ENCODE assay signal across 9 mouse cellular contexts in the genomic region with DNA sequence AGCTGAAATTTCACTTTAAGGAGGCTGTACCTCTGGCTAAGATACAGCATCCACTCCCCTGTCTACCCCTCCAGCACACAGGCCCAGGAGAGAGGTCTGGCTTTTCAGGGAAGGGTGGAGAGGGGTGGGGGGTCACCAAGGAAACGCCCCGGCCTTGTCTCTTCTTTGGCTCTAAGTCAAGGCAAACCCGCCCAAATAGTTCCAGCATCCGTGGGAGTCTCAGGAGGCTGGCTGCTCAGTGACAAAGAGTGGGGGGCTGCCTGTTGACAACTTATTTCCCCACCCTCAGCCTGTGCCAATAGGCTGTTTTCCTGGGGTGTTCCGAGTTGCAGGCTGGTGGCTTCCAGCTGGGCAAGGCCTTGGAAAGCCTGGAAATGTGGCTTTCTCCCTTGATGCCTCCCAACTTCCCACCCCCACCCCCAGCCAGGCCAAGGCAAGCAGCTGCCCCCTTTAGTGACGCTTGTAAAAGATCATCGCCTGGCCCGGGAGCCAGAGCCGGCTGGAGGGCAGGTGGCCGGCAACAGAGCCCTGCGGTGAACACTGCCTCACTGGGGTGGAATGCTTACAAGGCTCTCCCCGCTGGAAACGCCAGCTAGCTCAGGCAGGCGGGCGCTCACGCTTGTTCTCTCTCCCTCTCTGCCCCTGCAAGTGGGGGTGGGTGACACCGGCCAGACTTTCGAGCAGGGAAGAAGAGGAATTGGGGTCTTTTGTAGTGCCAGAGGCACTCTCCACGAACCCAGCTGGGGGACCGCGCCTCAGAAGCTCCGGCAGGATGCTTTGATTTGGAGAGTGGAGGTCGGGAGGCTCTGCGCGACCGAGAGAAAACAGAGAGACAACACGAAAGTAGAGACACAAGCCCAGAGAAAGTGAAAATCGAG. TPM values are rescaled to one million over a fixed set of nuclear protein-coding genes. Genes with fewer than 3 reads are reported as not detected.
DNase-seq lines count a peak whose midpoint lies in the region; ATAC-seq and TF ChIP-seq lines count a peak whose summit lies in the region.
"Had no signal": no experiment of that assay in that cellular context is flagged by ENCODE, and none has a peak within 500 bp of the region (broad histone marks: within the 10 kb centered on the region; RNA-seq: fewer than 3 reads in every experiment).

No protein-coding gene starts in this region.

- peak; percentile 31 to 63 for DNase-seq in heart, adult 18-20 months
- no peak for DNase-seq in heart, postnatal 25 days (ENCODE audit: low spot score)
- DNase-seq in heart, adult 9 months (ENCODE audit: low spot score in 2 of 2), result peak; percentile 33 to 38
- no peak for DNase-seq in spleen, adult 18-20 months
- DNase-seq in cerebellum, adult 18-20 months, result no peak

- WGBS in limb, embryonic 12.5 days, result 2% methylated on average over 28 of the region's 28 CpGs
- 2% methylated on average over 28 of the region's 28 CpGs for WGBS in neural tube, embryonic 12.5 days

- TF ChIP-seq CTCF in bone marrow macrophage, adult 2 months (IDR thresholded peaks at IDR 0.05; ENCODE audit: low read depth, low read length), result no peak

- H3K27me3 ChIP-seq in limb, embryonic 12.5 days, result peaks cover 64% of the 10 kb centered on the region
- H3K27me3 ChIP-seq in neural tube, embryonic 12.5 days (replicated peaks), result peaks cover 55% of the 10 kb centered on the region

- H3K9me3 ChIP-seq in limb, embryonic 12.5 days, result peaks cover 7% of the 10 kb centered on the region; the same call in 1 of the 2 replicates
- H3K9me3 ChIP-seq in neural tube, embryonic 12.5 days, result peaks cover 8% of the 10 kb centered on the region; the same call in 1 of the 2 replicates

- peak; percentile 47; the same call in 1 of the 2 replicates for ATAC-seq in limb, embryonic 12.5 days (ENCODE audit: insufficient number of reproducible peaks, insufficient read depth, low FRiP score, low TSS enrichment, low read depth)
- peak; percentile 73 for ATAC-seq in neural tube, embryonic 12.5 days (ENCODE audit: low FRiP score, low read depth)

- H3K4me1 ChIP-seq in bone marrow macrophage, adult 2 months (ENCODE audit: control insufficient read depth, insufficient read depth, low read length), result no peaks in the 10 kb centered on the region
- peaks cover 49% of the 10 kb centered on the region for H3K4me1 ChIP-seq in limb, embryonic 12.5 days (replicated peaks)
- H3K4me1 ChIP-seq in neural tube, embryonic 12.5 days, result peaks cover 15% of the 10 kb centered on the region

- intact Hi-C loops in heart, postnatal 25 days (cut with DNase I), result no loop called here

- H3K27ac ChIP-seq in bone marrow macrophage, adult 2 months (ENCODE audit: insufficient read depth, low read depth, low read length), result no peak overlapping the region
- peak overlapping the region; percentile 89 for H3K27ac ChIP-seq in limb, embryonic 12.5 days
- peak overlapping the region; percentile 37; the same call in 1 of the 2 replicates for H3K27ac ChIP-seq in neural tube, embryonic 12.5 days

- TF ChIP-seq POLR2A in bone marrow macrophage, adult 2 months (IDR thresholded peaks at IDR 0.05; ENCODE audit: borderline replicate concordance, low read depth, low read length), result no peak

- peaks cover 8% of the 10 kb centered on the region; the same call in 1 of the 2 replicates for H3K36me3 ChIP-seq in limb, embryonic 12.5 days
- H3K36me3 ChIP-seq in neural tube, embryonic 12.5 days, result no peaks in the 10 kb centered on the region
- H3K36me3 ChIP-seq: G1E had no signal

- peak overlapping the region; percentile 51 for H3K4me3 ChIP-seq in bone marrow macrophage, adult 2 months (ENCODE audit: insufficient read depth, low read length)
- H3K4me3 ChIP-seq in limb, embryonic 12.5 days (replicated peaks), result peak overlapping the region; percentile 83
- peak overlapping the region; percentile 59 for H3K4me3 ChIP-seq in neural tube, embryonic 12.5 days

- peak overlapping the region; percentile 89 for H3K4me2 ChIP-seq in limb, embryonic 12.5 days
- peak overlapping the region; percentile 86 for H3K4me2 ChIP-seq in neural tube, embryonic 12.5 days (replicated peaks)

- peak overlapping the region; percentile 90 for H3K9ac ChIP-seq in limb, embryonic 12.5 days (replicated peaks)
- peak overlapping the region; percentile 79 for H3K9ac ChIP-seq in neural tube, embryonic 12.5 days

RNA-seq across cellular contexts. Expression of a gene that starts 1.1 kb away (rescaled TPM):
- total RNA-seq in heart, adult 18-20 months (2021), result 10 to 100 TPM; 17.2 to 28.6 TPM
- total RNA-seq in heart, postnatal 25 days (2021), result 10 to 100 TPM; 26.7 to 28.3 TPM
- polyA plus RNA-seq in bone marrow macrophage, adult 2 months (2012; ENCODE audit: insufficient read depth, insufficient read length, missing spikeins), result 0.45 TPM in 1 of 2 replicates, not detected in the other
- polyA plus RNA-seq in limb, embryonic 12.5 days (2016; fragmentation: Nextera tagmentation; extraction: Ambion mirVana), result 141 and 152 TPM in 2 replicates
- 45.2 and 47.0 TPM in 2 replicates for polyA plus RNA-seq in neural tube, embryonic 12.5 days (2016; fragmentation: Nextera tagmentation; extraction: Ambion mirVana)

RNA-seq across cellular contexts. Expression of a gene that starts 16.3 kb away (rescaled TPM):
- total RNA-seq in heart, adult 18-20 months (2021), result not detected
- not detected for total RNA-seq in heart, postnatal 25 days (2021)
- not detected in 2 replicates for polyA plus RNA-seq in bone marrow macrophage, adult 2 months (2012; ENCODE audit: insufficient read depth, insufficient read length, missing spikeins)
- polyA plus RNA-seq in limb, embryonic 12.5 days (2016; fragmentation: Nextera tagmentation; extraction: Ambion mirVana), result 0.50 and 0.60 TPM in 2 replicates
- polyA plus RNA-seq in neural tube, embryonic 12.5 days (2016; fragmentation: Nextera tagmentation; extraction: Ambion mirVana), result 0.10 TPM in 1 of 2 replicates, not detected in the other
- total RNA-seq: G1E had no signal
- polyA plus RNA-seq: G1E had no signal

RNA-seq across cellular contexts. Expression of a gene that starts 39.2 kb away (rescaled TPM):
- 100 to 1,000 TPM; 596 to 645 TPM for total RNA-seq in heart, adult 18-20 months (2021)
- 100 to 1,000 TPM; 782 to 827 TPM for total RNA-seq in heart, postnatal 25 days (2021)
- 151 and 166 TPM in 2 replicates for polyA plus RNA-seq in bone marrow macrophage, adult 2 months (2012; ENCODE audit: insufficient read depth, insufficient read length, missing spikeins)
- 476 and 492 TPM in 2 replicates for polyA plus RNA-seq in limb, embryonic 12.5 days (2016; fragmentation: Nextera tagmentation; extraction: Ambion mirVana)
- 430 and 438 TPM in 2 replicates for polyA plus RNA-seq in neural tube, embryonic 12.5 days (2016; fragmentation: Nextera tagmentation; extraction: Ambion mirVana)

Comparison
In these comparisons a context has a peak if more than half of its experiments do, and no peak if none do; other contexts are left out.
1. DNase-seq: peak in heart, adult 18-20 months (2 of 2) and heart, adult 9 months (2 of 2); none in heart, postnatal 25 days (single experiment), spleen, adult 18-20 months (0 of 2) and cerebellum, adult 18-20 months (0 of 2).
2. RNA of a gene that starts 1.1 kb away (polyA plus RNA-seq): 141 to 152 TPM in limb, embryonic 12.5 days and 45.2 to 47.0 TPM in neural tube, embryonic 12.5 days; 0.45 TPM in bone marrow macrophage, adult 2 months; every median in the first group is over 10 times any median in the second.
3. Peak in every context shown above with its lines, with median percentiles within 50 percentile points of each other: H3K4me3 ChIP-seq.